Mouse (Mus musculus) heart, embryonic 12.5 days (tissue): Measurements from ENCODE around the gene Exoc3l. TPM values are rescaled to one million over a fixed set of nuclear protein-coding genes. Genes with fewer than 3 reads are reported as not detected.

ENCODE experiments used
- ATAC-seq: fragments of 200-750 bp; cut with Nextera tagmentation; 2 replicates; pipeline ENCODE4 v1.8.0; 2017; ENCODE audit warnings: moderate TSS enrichment, moderate library complexity; ENCODE audit not compliant: insufficient number of reproducible peaks, low FRiP score
- H3K27ac ChIP-seq: fragments of 300-500 bp; sonication (generic); 2 replicates; pipeline ENCODE4 v1.5.1; 2016; ENCODE audit warnings: mild to moderate bottlenecking, moderate library complexity; ENCODE audit not compliant: poor library complexity, severe bottlenecking
- H3K27me3 ChIP-seq: fragments of 300-500 bp; sonication (generic); replicated peaks from 2 replicates; pipeline ENCODE4 v1.6.1; 2016; ENCODE audit warnings: mild to moderate bottlenecking, moderate library complexity
- H3K36me3 ChIP-seq: fragments of 300-500 bp; sonication (generic); 2 replicates; pipeline ENCODE4 v1.6.1; 2016; ENCODE audit warnings: mild to moderate bottlenecking, moderate library complexity
- H3K4me1 ChIP-seq: fragments of 300-500 bp; sonication (generic); replicated peaks from 2 replicates; pipeline ENCODE4 v1.6.1; 2016; ENCODE audit warnings: mild to moderate bottlenecking
- H3K4me2 ChIP-seq: fragments of 300-500 bp; sonication (generic); 2 replicates; pipeline ENCODE4 v1.6.1; 2016; ENCODE audit warnings: mild to moderate bottlenecking, moderate library complexity
- H3K4me3 ChIP-seq: fragments of 300-500 bp; sonication (generic); 2 replicates; pipeline ENCODE4 v1.5.1; 2016; ENCODE audit warnings: mild to moderate bottlenecking
- H3K9ac ChIP-seq: fragments of 300-500 bp; sonication (generic); 2 replicates; pipeline ENCODE4 v1.6.1; 2016; ENCODE audit warnings: mild to moderate bottlenecking, moderate library complexity
- H3K9me3 ChIP-seq: fragments of 300-500 bp; sonication (generic); replicated peaks from 2 replicates; pipeline ENCODE4 v1.6.1; 2016; ENCODE audit warnings: mild to moderate bottlenecking, moderate library complexity
- WGBS: fragments of 180-500 bp; shearing (Covaris S2); methylation state at CpG from one replicate; pipeline ENCODE4 v1.1.7; 2016; 5-methylcytosine and 5-hydroxymethylcytosine counted together
- polyA plus RNA-seq: library from polyadenylated mRNA; unstranded; fragments of >200 nt; fragmentation: Nextera tagmentation; extraction: Ambion mirVana; gene quantifications from 2 replicates; pipeline ENCODE4 v1.2.1, GENCODE M21; 2016

Exoc3l gene
- polyA plus RNA-seq, 1 experiment from 2014 or later: 16.1 TPM

DNA sequence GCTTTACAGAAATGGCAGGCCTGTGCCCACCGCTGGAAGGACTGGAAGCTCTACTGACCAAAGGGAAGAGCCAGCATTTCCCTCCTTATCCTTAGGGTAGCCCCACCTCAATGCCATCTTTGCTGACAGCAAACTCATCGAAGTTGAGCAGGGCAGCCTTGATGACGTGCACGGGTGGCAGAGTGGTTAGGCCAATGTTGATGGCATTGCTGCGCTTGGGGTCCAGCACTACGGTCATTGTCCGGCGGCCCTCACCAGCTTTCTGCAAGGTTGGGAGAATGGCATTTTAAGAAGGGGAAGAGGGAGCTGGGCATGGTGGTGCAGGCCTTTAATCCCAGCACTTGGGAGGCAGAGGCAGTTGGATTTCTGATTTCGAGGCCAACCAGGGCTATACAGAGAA, 36.0 kb upstream of the Exoc3l start:
- 91% methylated on average over 9 of the region's 9 CpGs for WGBS
- no peak overlapping the region for H3K9ac ChIP-seq
- H3K4me2 ChIP-seq: no peak overlapping the region
- H3K27me3 ChIP-seq: no peaks in the 10 kb centered on the region
- H3K4me1 ChIP-seq: peaks cover 13% of the 10 kb centered on the region
- no peak overlapping the region for H3K27ac ChIP-seq
- no peaks in the 10 kb centered on the region for H3K9me3 ChIP-seq
- H3K36me3 ChIP-seq: peaks cover 90% of the 10 kb centered on the region
- ATAC-seq: no peak
- H3K4me3 ChIP-seq: no peak overlapping the region

DNA sequence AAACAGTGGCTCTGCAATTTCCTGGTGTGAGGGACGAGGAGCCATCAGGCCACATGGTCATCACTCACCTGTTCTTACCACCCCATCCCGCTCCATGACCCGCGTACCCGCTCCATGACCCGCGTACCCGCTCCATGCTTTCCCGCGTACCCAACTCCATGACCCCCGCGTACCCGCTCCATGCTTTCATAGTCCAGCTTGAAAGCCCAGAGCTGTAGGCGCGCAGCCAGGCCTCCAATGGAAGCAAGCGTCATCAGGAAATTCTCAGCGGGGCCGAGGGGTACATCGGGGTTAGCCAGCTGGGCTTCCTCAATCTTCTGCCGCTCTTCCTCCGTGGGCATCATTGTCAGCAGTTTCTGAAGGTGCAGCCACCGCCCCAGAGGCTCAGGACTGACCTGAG, 35.6 kb upstream of the Exoc3l start:
- WGBS: 93% methylated on average over 22 of the region's 22 CpGs
- H3K4me3 ChIP-seq: no peak overlapping the region

GRCm38 (mm10) chr8:105330325-105330724, 34.4 kb upstream of the Exoc3l start:
- Histone ChIP-seq H3K4me3 (no peak overlapping the region), H3K36me3 (peaks cover 74% of the 10 kb centered on the region), H3K9me3 (no peaks in the 10 kb centered on the region), H3K4me2 (no peak overlapping the region), H3K4me1 (peaks cover 17% of the 10 kb centered on the region), H3K27ac (no peak overlapping the region), H3K27me3 (no peaks in the 10 kb centered on the region), H3K9ac (no peak overlapping the region)
- ATAC-seq: no peak
- 93% methylated on average over 12 of the region's 12 CpGs for WGBS

More for the DNA sequence above, 35.6 kb upstream of the Exoc3l start:
- Histone ChIP-seq H3K36me3 (peaks cover 85% of the 10 kb centered on the region), H3K9me3 (no peaks in the 10 kb centered on the region), H3K9ac (no peak overlapping the region), H3K27me3 (no peaks in the 10 kb centered on the region), H3K4me1 (peaks cover 14% of the 10 kb centered on the region), H3K27ac (no peak overlapping the region), H3K4me2 (no peak overlapping the region)
- no peak for ATAC-seq

DNA sequence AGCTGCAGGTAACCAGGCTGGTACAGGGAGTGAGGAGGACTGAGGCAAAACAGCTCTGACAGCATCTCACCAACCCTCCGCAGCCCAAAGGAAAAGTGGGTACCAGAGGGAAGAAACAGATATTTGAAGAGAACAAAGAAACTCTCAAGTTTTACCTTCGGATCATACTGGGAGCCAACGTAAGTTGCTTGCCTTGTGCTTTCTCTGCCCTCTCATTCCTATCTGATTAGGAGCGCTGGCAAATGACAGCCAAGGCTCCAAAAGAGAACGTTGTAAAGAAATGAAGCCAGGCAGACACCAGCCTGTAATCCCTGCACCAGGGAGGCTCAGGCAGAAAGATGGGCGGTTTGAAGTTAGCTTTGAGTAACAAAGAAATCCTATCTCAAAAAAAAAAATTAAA, 31.1 kb upstream of the Exoc3l start:
- no peaks in the 10 kb centered on the region for H3K9me3 ChIP-seq
- peak overlapping the region; percentile 94 for H3K4me2 ChIP-seq
- ATAC-seq: no peak
- H3K36me3 ChIP-seq: peaks cover 53% of the 10 kb centered on the region
- peak overlapping the region; percentile 79 for H3K9ac ChIP-seq
- H3K27ac ChIP-seq: peak overlapping the region; percentile 76
- peaks cover 19% of the 10 kb centered on the region for H3K4me1 ChIP-seq
- H3K27me3 ChIP-seq: no peaks in the 10 kb centered on the region
- H3K4me3 ChIP-seq: peak overlapping the region; percentile 68
- WGBS: 25% methylated on average over 6 of the region's 6 CpGs

- Histone ChIP-seq H3K9ac (peak within 1 kb of the TSS; percentile 84), H3K36me3 (peaks cover 49% of the 10 kb centered on the region), H3K4me2 (peak within 1 kb of the TSS; percentile 94), H3K9me3 (no peaks in the 10 kb centered on the region), H3K4me3 (peak within 1 kb of the TSS; percentile 68), H3K4me1 (peaks cover 19% of the 10 kb centered on the region), H3K27ac (peak within 1 kb of the TSS; percentile 76), H3K27me3 (no peaks in the 10 kb centered on the region)
- under 1% methylated on average over 36 of the region's 36 CpGs for WGBS
- ATAC-seq: peak; percentile 91
These were observed 30.3 kb upstream of the Exoc3l start, which contains the start of the genes Lrrc29 and Tmem208 for GRCm38 (mm10) chr8:105326141-105326672. Gene Lrrc29 (minus strand): TSS chr8:105326278. Gene Tmem208 (plus strand): TSS chr8:105326354.

DNA sequence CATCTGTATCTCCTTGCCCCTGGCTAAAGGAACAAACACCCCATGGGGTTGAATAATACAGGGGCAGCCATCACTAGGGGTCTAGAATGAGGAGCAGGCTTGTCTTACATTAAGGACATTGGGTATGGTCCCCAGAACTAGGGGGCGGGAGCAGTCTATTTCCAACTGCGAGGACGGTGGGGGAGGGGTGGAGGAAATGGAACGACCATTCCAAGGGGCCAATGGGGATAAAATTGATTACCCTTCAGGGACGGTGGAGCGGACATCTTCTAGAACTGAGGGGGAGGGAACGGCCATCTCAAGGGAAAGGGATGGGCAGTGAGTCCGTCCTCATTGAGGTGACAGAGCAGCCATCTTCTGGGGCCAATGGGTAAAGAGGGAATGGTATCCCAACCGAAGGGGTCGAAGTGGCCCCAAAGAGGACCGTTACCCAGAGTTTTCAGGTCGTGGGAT, 29.8 kb upstream of the Exoc3l start:
- under 1% methylated on average over 12 of the region's 12 CpGs for WGBS
- Histone ChIP-seq H3K9ac (peak overlapping the region; percentile 84), H3K36me3 (peaks cover 44% of the 10 kb centered on the region), H3K27ac (peak overlapping the region; percentile 46), H3K27me3 (no peaks in the 10 kb centered on the region), H3K4me1 (peaks cover 19% of the 10 kb centered on the region), H3K4me3 (peak overlapping the region; percentile 68), H3K4me2 (peak overlapping the region; percentile 94), H3K9me3 (no peaks in the 10 kb centered on the region)
- ATAC-seq: 0 out of 2 replicates have a peak, but pooled peaks have one; percentile 2

GRCm38 (mm10) chr8:105323183-105323582, 27.3 kb upstream of the Exoc3l start:
- peaks cover 19% of the 10 kb centered on the region for H3K4me1 ChIP-seq
- H3K9me3 ChIP-seq: no peaks in the 10 kb centered on the region

GRCm38 (mm10) chr8:105318662-105319190, 22.8 kb upstream of the Exoc3l start:
- ATAC-seq: no peak
- H3K9ac ChIP-seq: no peak overlapping the region
- H3K4me2 ChIP-seq: no peak overlapping the region
- H3K4me1 ChIP-seq: peaks cover 16% of the 10 kb centered on the region
- 76% methylated on average over 11 of the region's 11 CpGs for WGBS
- H3K36me3 ChIP-seq: peaks cover 62% of the 10 kb centered on the region
- H3K4me3 ChIP-seq: no peak overlapping the region
- no peaks in the 10 kb centered on the region for H3K27me3 ChIP-seq
- no peak overlapping the region for H3K27ac ChIP-seq
- no peaks in the 10 kb centered on the region for H3K9me3 ChIP-seq

More at GRCm38 (mm10) chr8:105323183-105323582, 27.3 kb upstream of the Exoc3l start:
- WGBS: 74% methylated on average over 4 of the region's 4 CpGs
- H3K27me3 ChIP-seq: no peaks in the 10 kb centered on the region
- H3K4me3 ChIP-seq: no peak overlapping the region
- no peak overlapping the region for H3K4me2 ChIP-seq
- H3K9ac ChIP-seq: no peak overlapping the region
- H3K36me3 ChIP-seq: peaks cover 36% of the 10 kb centered on the region
- ATAC-seq: no peak
- no peak overlapping the region; the same call in 1 of the 2 replicates for H3K27ac ChIP-seq

DNA sequence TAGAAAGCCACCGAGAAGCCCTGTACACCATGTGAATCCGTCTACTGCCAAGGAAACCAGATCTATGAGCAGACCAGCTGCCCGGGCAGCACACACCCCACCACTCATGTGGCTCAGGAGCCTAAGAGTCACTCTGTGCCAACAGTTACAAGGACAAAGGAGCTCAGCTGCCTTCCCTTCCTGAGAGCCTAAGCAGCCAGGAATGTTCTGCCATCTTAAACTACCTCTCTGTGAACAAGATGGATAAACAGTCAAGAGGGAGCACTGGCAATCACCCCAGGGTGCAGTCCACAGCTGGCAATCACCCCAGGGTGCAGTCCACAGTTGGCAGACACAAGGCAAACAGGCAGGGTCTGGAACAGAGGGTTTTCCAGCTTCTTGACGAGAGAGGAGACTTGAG, 22.0 kb upstream of the Exoc3l start:
- peaks cover 24% of the 10 kb centered on the region for H3K4me1 ChIP-seq
- H3K27me3 ChIP-seq: no peaks in the 10 kb centered on the region
- 88% methylated on average over 4 of the region's 4 CpGs for WGBS
- H3K9me3 ChIP-seq: no peaks in the 10 kb centered on the region
- no peak overlapping the region for H3K9ac ChIP-seq
- ATAC-seq: no peak
- peaks cover 65% of the 10 kb centered on the region for H3K36me3 ChIP-seq
- no peak overlapping the region for H3K4me3 ChIP-seq
- no peak overlapping the region for H3K4me2 ChIP-seq
- H3K27ac ChIP-seq: no peak overlapping the region

DNA sequence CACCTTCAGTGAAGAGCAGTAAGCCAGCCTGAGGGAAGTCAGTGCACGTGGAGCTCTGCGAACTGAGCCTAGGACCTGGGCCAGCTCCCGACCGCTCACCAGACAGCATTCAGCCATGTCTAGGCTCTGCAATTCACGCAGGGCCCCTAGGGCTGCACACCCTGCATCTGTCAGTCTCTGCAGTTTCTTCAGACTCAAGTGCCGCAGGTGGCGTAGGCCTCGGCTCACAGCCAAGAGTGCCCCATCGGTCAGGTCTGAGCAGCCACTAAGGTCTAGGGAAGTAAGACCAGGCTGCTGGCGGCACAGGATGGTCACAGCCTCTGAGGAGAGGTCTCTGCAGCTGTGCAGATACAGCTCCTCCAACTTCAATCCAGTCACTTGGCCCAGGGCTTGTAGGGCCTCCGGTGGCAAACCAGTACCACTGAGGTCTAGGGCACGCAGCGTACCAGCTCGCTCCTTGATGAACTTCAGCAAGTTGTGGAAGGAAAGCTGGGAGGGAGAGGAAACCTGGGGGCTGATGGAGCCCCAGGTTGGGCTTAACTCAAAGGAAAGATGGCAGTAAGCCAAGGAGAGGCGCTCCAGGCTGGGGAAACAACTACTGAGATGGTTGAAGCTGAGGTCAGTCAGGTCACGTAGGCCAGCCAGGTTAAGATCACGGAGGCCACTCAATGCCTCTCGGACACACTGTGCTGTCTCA, 19.3 kb upstream of the Exoc3l start:
- WGBS: 86% methylated on average over 18 of the region's 18 CpGs
- Histone ChIP-seq H3K9ac (no peak overlapping the region), H3K4me1 (peaks cover 25% of the 10 kb centered on the region), H3K27ac (no peak overlapping the region), H3K4me3 (no peak overlapping the region), H3K36me3 (peaks cover 73% of the 10 kb centered on the region), H3K4me2 (no peak overlapping the region), H3K9me3 (no peaks in the 10 kb centered on the region), H3K27me3 (no peaks in the 10 kb centered on the region)
- ATAC-seq: no peak

DNA sequence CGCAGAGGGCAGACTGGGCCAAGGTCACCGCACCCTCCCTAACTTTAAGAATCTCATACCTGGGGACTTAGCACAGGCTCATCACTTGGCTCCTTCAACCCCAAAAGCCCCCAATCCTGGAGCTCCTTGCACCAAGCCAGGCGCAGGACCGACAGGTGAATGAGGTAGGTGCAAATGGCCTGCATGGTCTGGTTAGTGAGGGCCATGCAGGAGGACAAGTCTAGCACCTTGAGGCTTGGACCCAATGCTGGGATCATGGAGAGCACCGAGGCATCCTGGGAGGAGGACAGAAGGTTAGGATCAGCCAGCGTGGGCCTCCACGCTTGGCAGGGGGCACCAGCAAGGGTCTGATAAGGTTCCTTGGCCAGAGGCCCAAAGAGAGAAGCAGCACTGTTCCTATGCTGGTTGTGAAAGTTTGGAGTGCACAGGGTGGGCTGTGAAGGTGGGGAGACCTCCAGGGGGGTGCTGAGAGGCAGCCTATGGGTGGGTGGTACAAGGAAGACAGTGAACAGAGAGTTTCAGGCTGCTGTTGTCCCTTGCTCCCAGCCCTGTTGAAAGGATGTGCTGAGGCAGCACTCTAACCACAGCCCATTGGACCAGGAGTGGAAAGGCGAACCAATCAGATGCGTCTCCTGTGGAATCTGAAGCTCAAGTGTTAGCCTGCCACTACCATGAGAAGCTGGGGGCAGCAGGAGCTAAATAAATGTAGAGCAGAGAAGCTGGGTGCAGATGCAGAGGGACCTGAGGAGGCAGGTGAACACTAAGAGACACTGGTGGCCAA, 17.9 kb upstream of the Exoc3l start:
- Histone ChIP-seq H3K9me3 (no peaks in the 10 kb centered on the region), H3K4me1 (peaks cover 25% of the 10 kb centered on the region), H3K4me2 (no peak overlapping the region), H3K36me3 (peaks cover 75% of the 10 kb centered on the region), H3K9ac (no peak overlapping the region), H3K4me3 (no peak overlapping the region), H3K27me3 (no peaks in the 10 kb centered on the region), H3K27ac (0 out of 2 replicates have a peak overlapping the region, but pooled peaks have one; percentile 6)
- 65% methylated on average over 9 of the region's 9 CpGs for WGBS
- ATAC-seq: no peak; the same call in 1 of the 2 replicates
